Mouse (Mus musculus): ENCODE measurements around the gene Dock9. TPM values are rescaled to one million over a fixed set of nuclear protein-coding genes. Genes with fewer than 3 reads are reported as not detected.
A peak's percentile ranks its signal among the peaks of the same experiment; 100 is the strongest.
"Not testable (repeated sequence)": the region's sequence is repeated elsewhere in the genome, so short reads cannot be mapped to it uniquely, and the experiment has no call there.

Dock9 gene
- total RNA-seq, 2 experiments from 2014 or later = 21.6 to 27.8 TPM

DNA sequence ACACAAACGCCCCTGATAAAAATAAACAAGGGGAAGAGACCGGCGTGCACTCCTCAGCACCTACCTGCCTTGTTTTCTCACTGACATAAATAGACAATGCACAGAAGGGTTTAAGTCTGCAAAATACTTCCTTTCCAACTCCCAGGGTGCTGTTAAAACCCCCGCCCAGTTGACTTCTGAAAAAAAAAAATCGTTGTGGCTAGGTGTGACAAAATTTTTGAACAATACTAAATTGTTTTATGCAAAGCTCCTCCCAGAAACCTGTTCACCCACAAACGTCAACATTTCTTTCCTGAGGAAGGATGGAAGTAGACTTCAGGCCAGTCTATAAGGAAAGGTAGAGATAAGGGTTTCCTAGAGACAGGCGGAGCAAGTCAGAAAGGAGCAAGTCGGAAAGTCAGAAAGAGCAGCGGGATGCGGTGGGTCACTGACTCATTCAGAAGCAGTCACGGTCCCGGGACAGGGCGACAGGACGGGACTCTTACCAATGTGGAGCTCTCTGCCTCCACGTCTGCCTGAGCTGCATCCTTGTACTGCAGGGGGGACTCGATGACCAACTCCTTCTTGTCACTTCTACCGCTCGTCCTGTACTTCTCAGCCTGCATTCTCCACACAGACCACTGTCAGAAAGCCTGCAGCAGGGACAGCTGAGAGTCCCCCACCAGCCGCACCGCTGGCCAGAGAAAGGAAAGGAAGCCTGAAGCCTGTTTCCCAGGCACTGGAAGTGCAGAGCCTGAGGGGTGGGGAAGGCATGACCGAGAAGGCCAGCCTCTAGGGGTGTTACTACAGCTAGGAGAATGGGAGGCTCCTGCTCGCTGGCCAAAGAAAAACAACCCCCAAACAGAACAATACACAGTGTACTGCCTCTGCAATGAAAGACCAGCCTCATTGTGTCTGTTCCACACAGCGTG, 99.7 kb downstream of the Dock9 start:
- DNase-seq = peak; percentile 85 to 91

DNA sequence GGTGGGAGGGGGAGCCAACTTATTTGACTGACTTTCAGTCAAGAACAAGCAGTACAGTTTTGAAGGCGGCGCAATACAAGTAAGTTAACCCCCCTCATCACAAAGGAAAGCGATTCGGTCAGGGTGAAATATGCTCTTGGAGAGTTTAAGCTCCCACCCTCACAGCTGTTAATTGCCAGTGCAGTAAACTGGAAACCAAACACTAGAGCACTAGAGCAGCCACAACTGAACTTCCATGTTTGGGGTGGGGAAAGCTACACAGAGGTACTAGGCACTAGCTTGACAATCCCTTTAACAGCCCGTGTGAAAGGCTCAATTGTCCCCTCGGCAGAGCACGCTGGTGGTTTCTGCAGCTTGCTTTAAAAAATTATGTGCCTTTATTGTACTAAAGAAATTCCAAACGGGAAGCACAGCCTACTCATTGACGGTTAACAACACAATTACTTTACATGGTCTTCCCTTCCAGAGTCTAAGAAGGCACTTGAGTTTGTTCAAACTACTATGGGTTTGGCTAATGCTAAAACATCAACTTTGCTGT, 100.4 kb downstream of the Dock9 start:
- no peak for DNase-seq

DNA sequence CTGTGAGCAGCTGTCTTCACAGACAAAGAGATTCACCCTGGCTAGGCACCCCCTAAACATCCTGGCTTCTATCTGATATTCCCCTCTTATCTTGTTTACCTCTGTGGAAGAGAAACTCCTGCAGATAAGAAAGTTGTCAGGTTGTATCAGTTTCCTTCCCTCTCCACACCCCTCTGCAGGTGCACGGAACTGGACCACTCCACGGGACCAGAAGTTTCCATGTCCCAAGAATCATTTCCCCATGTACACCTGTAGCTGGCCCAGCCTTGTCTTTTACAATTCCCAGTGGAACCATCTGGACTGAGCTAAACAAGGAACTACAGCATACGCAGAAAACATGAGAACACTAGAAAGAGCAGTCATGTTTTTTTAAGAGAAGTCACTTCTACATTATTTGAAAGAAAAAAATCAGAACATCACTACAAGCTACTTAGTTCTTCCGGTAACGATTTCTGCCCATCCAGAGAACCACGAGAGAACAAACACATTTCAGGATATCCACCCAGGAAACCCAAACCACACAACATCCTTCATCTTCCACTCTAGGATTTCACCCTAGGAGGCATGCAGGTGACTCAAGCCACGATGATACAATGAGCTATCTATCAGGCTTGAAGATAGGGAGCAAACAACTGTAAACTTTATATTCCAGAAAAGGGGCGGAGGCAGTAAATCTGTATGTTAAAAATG, 101.1 kb downstream of the Dock9 start:
- DNase-seq = no peak

DNA sequence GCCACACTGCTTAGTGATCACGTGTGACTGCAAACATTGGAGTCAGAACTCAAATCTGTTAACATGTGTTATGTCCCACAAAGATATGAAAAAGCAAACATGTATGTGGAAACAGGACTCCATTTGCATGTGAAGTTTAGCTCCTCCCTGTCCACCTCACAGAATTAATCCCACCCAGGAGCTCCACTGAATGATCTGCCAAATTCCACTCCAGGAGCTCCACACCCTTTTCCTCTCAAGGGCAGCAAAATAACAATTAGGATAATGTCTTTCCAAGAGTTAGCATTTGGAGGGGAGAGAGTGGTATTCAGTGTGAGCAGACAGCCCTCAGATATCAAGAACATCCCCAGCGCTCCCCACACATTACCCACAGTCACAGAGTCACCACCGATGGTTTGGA, 102.9 kb downstream of the Dock9 start:
- peak in 1 of 2 experiments; percentile 59 for DNase-seq

DNA sequence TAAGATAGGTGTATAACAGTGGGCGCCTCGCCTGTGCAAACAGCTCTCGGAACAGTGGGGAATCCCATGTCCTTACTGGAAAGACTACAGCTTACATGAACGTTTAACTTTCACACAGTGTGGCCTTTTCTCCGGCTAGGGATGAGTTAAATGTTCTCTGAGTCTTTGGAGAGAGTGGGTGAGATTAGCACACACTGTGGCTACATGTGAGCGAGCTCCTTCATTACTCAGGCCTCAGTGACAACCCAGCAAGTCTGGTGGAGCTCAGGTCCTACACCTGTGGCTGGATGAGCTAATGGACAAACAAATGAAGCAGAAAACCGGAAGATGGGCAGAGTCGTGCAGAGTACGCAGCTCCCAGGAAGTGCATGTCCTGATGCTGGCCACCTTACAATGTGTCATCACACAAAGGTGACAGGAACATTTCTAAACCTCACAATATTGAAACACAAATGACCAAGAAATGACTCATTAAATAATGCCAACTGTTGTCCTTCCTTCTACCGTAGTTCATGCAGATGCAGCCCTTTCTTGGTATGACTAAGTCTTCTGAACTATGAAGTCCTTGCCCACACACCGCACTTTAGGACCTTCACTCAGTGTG, 103.5 kb downstream of the Dock9 start:
- DNase-seq = no peak

DNA sequence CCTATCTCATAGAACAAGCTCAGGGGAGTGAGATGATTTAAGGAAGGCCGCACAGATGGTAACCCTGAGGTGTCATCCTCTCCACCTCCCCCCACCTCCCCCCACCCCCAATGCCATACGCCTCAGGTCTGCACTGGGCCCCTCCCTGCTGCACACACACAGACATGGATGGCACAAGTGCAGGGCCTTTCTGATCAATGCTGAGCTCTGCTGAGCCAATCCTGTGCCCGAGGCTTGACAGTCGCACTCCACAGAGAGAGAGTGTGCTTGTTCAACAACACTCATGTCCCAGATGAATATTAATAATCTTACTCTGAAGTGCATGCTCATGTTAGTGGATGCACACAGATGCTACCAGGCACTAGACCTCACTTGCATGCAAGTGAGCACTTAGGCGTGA, 108.0 kb downstream of the Dock9 start:
- DNase-seq = not testable (repeated sequence)

DNA sequence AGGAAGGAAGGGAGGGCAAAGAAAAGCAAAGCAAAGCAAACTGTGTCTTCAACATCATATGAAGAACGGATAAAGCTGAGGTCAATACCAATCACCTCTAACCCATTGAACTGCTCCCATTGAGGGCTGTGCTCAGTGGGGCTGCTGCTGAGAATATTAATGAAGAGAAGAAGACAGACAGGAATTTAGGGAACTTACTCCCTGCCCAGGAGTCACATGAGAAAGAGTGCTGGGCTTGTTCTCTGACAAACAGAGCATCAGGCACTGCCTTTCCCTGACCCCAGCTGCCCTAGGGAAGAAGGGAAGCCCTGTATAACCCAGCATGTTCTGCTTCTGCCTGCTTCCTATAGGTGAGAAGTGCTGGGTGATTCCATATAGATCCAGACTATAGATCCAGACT, 109.5 kb downstream of the Dock9 start:
- no peak for DNase-seq

DNA sequence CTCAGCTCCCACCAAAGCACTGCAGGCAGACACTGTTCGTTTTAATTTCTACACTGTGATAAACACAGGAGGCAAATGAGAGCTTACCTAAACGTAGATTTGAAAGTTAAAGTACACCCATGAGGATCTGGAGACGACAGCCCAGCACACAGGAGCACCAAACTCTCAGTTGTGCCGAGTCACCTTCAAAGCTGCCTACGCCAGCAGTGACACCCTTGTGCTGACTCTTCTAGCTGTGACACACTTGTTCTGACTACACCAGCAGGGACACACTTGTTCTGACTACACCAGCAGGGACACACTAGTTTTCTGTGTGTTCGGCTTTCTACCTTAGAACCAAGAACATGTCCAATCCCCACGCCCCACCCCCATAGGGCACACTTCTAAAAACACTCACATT, 110.4 kb downstream of the Dock9 start:
- no peak for DNase-seq

DNA sequence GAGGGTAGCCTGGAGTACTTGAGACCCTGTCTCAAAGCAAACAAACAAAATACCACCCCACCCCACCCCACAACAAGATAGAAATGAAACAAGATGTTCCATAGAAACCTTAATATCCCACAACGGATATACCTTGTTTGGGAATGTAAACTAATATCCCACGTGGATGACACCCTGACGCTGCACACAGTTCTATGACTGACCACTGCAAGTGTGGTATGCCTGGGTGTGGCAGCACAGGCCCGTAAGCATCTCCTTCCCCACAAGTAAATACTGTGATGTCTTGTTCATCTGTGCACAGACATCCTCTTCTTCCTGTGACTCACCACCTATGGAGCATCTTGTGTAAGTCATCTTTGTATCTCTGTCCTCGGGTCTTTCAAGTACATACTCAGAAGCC, 118.7 kb downstream of the Dock9 start:
- DNase-seq = no peak

DNA sequence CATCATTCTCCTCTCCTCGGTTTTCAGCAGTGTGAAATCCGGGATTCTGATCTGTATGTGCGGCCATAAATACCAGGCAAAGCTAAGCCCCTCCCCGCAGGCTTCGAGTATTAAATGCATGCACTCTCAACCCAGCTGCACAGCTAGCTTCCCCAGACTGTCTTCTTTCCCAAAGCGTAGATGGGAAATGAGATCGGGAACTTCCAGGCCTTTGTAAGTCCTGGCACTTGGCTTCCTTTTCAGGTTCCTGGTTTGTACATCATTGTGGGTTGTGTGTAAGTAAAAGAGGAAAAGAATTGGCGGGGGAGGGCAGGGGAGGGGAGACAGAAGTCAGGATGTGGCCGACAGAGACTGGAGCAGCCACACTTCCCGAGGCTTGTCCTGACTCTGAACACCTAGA, 119.2 kb downstream of the Dock9 start:
- peak in 1 of 2 experiments; percentile 52 for DNase-seq

DNA sequence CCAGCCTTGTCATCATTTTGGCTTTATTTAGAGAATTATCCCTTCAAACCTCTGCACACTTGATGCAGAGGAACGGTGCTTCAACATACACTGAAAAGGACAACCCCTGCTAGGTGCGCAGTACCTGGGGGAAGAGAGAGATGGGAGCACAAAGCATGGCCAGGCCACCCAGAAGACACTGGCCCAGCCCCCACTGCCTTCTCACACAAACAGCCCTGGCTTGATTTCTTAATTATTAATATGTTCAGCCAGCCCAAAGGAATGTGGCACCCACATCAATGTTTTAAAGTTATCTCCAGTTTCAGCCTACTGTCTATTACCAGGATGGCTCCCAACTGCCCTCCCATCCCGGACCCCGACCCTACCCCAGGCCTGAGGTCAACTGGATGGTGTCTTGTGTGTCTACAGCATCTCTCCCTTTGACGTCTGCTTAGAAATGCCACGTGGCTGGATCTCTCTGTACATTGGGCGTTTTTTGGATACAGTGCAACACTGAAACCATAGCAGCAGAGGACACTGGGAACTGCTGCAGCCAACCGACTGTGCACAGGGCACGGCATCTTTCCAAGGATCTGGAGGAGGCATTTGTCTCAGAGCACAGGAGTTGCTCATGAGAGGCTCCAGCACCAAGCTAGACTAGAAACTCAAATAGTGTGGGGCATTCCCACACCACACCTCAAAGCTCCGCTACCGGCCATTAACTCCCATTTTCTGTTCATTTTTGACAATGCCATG, 120.9 kb downstream of the Dock9 start:
- no peak for DNase-seq

DNA sequence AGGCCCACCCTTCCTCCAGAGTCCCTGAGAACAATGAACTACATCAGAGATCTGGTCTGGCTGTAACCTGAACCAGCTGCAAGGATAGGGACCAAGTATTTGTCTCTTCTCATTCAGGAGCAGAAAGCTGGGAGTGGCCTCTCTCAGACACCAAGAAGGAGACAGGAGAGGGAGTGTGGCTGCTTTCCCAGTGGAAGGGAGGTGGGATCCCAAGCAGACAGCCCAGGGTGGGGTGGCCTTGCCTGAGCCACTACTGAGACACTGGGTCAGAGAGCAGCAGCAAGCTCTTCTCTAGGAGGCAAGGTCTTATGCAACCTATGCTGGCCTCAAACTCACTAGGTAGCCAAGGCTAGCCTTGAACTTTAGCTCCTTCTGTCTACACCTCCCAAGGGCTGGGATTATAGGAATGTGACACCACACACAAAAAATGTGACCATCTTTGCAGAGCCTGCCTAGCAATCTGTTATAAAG, 121.5 kb downstream of the Dock9 start:
- DNase-seq = peak in 1 of 2 experiments; percentile 60

DNA sequence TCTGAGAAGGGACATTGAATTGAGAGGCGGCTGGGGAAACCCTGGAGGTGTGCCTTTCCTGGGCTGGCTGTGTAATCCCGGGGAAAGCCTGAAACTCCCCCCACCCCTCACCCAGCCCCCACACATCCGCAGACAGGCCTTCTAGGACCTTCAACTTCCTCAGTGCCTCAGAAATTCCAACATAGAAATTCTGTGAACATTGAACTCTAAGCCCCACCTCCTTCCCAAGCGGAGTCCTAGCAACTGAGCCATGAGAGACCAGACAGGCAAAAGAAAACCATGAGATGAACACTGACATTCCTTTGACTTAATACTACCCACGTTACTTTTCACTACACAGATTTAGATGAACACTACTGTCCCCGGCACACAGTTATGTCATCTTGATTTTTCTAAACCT, 122.1 kb downstream of the Dock9 start:
- DNase-seq = peak in 1 of 2 experiments; percentile 52

DNA sequence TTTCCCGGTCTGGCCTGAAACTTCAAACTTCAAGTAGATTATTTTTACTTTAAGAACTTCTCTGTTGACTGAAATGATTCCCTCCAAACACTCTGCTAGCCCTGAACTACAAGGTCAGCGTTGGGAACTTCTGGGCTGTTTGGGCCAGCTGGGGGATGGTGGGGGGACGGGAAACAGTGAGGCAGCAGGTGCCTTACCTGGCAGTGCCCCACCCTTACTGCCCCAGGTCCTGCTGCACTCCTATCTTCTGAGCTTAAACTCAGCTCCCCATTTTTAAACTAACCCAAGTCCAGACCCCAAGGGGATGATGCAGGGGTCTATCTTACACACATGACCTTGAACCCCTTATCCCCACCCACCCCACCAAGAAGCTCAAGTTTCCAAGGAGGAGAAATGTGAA, 122.5 kb downstream of the Dock9 start:
- no peak for DNase-seq

DNA sequence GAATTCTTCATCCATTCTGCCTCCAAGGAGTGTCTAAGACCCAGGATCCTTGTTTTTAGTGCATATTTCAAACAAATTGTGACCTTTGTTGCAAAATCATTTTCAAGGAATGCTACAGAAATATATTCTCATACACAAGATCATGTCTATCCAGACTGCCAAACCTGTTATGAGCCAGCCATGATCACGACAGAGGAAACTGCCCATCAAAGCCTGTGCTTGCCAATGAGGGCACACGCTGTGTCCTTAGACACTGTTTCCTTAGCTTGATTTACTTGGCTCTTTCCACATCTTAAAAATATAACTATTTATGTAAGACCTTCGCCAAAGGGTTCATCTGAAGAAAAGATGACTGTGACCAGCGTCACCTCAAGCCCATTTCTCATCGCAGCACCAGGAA, 127.6 kb downstream of the Dock9 start:
- no peak for DNase-seq

DNA sequence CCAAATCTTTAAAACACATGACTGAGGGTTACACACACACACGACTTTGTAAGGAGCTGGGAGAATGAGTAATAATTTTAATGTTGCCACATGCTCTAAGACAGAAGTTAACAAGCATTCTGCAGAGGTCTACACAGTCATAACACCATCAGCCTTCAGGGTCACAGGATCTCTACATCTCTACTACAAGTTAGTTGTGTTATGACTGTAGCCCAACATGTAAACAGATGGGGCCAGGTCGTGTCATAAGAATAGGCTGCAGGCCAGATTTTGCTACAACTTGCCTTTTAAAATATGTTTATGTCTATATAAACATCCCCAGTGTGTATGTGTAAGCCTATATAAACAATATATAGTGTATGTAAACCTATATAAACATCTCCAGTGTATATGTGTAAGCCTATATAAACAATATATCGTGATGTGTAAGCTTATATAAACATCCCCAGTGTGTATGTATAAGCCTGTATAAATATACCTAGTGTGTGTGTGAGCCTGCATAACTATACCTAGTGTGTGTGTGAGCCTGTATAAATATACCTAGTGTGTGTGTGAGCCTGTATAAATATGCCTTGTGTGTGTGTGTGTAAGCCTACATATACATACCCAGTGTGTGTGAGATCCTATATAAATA, 130.9 kb downstream of the Dock9 start:
- no peak for DNase-seq

DNA sequence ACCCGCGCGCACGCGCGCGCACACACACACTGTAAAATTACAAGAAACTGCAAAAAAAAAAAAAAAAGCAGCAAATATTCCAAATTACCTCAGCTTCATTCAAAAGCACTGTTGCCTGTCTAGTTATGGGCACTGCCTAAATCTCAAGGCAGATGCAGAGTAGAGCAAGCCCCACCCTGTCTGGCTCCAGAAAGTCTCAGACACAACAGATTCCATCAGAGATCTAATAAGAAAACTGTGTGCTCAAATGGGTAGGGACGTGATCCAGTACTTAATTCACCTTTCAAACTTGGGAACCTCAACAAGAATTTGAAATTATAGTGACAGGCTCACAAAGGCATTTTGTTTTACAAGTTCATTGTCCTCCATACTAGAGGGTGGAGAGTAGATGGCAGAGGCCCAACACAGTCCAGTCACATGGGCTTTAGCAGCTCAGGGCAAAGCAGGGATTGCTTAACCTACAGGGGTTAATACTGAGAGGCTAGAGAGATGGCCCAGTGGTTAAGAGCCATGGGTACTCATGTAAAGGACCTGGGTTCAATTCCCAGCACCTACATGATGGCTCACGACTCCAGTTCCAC, 131.9 kb downstream of the Dock9 start:
- no peak for DNase-seq

DNA sequence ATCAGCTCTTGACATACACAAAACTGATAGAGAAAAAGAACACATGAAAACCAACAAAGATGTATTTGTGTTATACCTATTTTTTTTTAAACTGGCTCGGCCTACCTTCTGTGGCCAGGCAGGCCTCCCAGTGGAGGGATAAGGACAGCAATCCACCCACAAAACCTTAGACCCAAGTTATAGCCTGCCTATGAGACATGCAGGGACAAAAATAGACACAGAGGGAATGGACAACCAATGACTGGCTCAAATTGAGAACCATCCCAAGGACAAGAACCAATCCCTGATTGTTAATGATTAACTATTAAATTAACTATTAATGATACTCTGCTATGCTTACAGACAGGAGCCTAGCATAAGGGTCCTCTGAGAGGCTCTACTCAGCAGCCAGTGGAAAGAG, 133.7 kb downstream of the Dock9 start:
- no peak for DNase-seq

DNA sequence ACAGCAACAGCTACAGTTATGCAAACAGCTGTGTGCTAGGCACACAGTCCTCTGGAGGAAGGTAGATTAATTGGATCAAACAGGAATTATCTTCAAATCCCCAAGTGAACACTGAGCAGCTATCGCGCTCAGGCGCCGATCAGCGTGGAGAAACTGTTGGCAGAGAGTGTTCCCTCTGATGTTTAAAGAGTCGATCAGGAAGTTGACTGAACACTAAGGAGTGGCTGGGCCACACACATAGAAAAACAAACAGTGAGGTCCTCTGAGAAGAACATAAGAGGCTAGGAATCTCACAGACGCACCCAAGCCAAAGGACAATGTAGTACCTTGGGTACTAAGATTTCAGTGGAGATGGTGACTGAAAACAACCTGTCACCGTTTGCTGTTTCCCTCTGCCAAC, 136.7 kb downstream of the Dock9 start:
- peak; percentile 39 to 53 for DNase-seq

DNA sequence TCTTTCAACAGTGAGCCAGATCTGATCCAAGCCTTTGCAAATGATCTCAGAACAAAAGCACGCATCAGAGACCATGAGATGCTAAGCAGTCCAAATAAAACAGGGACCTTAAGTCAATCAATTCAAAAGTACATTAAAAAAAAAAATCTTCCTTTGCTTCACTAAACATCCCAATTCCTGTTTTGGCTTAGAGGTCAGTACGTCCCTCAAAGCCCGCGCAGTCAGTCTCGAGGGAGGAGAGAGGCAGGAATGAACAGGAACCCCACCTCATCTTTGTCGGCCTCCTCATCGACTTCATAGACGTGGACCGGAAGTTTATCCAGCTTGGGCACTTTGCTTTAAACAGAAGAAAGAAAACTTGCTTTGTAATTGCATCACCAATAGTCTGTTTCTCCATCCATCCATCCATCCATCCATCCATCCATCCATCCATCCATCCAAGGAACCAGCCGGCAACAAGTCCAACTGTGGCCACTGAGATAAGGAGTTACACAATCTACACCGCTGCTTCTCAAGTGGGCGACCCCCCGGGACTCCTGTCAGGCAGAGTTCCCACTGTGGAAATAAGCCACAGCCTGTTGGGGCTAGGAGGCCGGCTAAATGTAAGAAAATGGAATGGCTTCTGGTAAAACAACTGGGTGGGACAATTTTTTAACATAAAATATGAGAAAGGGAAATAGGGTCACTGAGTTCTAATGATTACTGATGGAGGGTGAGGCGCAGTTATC, 137.3 kb downstream of the Dock9 start:
- peak; percentile 64 to 68 for DNase-seq
